Mouse (Mus musculus) lung, adult 2 months (tissue): ENCODE data around the gene Hcn1.

Source experiments
- CTCF ChIP-seq: fragments of 200-500 bp; IDR thresholded peaks from 2 replicates; pipeline ENCODE4 v1.5.1; 2011; ENCODE audit warnings: mild to moderate bottlenecking, low read length, control low read depth; ENCODE audit not compliant: insufficient read depth
- POLR2A ChIP-seq: fragments of 200-500 bp; IDR thresholded peaks from 2 replicates; pipeline ENCODE4 v1.6.1; 2011; ENCODE audit warnings: low read depth, mild to moderate bottlenecking, control low read depth, low read length, borderline replicate concordance; ENCODE audit errors: extremely low read depth

GRCm38 (mm10) chr13:117706496-117706895 is 104.4 kb downstream of the Hcn1 start:
- no peak for TF ChIP-seq POLR2A
- no peak for TF ChIP-seq CTCF
